Mouse (Mus musculus) splenic B cell, adult 2 months (primary cell): ENCODE results near the gene Map3k9.

Experiments used
- DNase-seq: peaks from one replicate; pipeline ENCODE4 v3.0.0-alpha.2; 2011; ENCODE audit warnings: low read depth, low spot score
- H3K27me3 ChIP-seq: 2 replicates; pipeline ENCODE4 v1.6.1; 2012; ENCODE audit warnings: mild to moderate bottlenecking, low read length, moderate library complexity, mixed read lengths; ENCODE audit not compliant: control insufficient read depth, poor library complexity, insufficient read depth, severe bottlenecking
- H3K36me3 ChIP-seq: 2 replicates; pipeline ENCODE4 v1.6.1; 2012; ENCODE audit warnings: mild to moderate bottlenecking, low read length, moderate library complexity, mixed read lengths; ENCODE audit not compliant: control insufficient read depth, poor library complexity, insufficient read depth, severe bottlenecking

The Map3k9 gene

GRCm38 (mm10) chr12:81769458-81769857 lies 11.5 kb downstream of the Map3k9 start:
- no peaks in the 10 kb centered on the region for H3K27me3 ChIP-seq
- H3K36me3 ChIP-seq = no peaks in the 10 kb centered on the region; the same call in 1 of the 2 replicates
- no peak for DNase-seq

DNA sequence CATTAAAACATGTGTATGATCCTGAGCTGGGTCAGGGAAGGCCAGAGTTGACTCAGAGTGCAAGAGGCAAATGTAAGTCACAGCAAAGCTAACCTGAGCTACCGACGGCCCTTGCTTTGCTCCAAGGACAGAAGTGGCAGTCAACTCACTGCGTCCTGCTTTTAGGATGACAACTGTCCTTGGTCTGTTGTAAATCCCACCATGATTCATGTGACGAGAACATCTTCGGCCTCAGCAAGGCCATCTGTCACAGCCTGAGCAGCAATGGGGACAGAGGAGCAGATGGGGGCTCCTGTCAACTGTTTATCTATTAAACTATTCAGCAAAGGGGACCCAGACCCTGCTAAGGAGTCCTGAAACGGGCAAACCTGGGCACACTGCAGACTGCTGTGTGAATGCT lies 15.6 kb downstream of the Map3k9 start:
- no peaks in the 10 kb centered on the region for H3K36me3 ChIP-seq
- DNase-seq = no peak
- H3K27me3 ChIP-seq = no peaks in the 10 kb centered on the region

DNA sequence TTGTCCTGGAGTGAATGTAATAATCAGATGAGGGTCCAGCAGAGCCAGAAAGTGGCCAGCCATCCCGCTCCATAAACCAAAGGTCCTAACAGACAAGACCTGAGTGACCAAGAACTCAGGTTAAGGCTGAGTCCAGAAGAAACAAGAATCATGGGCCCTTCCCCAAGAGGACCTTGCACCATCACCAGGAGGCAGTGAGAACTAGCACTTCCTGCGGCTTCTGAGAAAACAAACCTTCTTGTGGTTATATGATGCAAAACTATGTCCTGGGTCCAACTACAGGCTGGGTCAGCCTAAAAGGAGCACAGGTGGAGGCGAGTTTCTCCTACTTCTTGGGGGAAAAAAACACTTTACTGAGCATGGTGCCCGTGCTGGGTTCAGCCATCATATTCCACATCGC lies 16.6 kb downstream of the Map3k9 start:
- no peak for DNase-seq

DNA sequence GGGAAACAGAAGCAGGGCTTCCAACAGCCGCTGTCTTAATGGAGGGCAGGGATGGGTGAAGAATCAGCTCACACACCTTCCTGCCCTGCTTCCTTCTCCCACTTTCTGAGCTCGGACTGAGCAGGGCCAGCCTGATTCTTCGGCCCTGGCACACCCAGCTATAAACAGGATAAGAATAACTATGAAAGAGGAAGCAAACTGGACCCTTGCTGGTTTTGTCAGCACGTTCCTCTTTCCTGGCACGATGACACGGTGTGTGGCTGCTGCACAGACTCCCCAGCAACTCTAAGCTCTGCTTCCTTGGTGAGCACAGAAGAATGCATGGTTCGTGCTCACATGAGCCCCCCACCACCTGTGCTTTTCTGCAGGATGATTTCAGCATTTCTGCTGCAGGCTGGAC lies 26.3 kb downstream of the Map3k9 start:
- peak; percentile 72 for DNase-seq

More for the DNA sequence above, 16.6 kb downstream of the Map3k9 start:
- Histone ChIP-seq H3K27me3 (no peaks in the 10 kb centered on the region), H3K36me3 (no peaks in the 10 kb centered on the region)

DNA sequence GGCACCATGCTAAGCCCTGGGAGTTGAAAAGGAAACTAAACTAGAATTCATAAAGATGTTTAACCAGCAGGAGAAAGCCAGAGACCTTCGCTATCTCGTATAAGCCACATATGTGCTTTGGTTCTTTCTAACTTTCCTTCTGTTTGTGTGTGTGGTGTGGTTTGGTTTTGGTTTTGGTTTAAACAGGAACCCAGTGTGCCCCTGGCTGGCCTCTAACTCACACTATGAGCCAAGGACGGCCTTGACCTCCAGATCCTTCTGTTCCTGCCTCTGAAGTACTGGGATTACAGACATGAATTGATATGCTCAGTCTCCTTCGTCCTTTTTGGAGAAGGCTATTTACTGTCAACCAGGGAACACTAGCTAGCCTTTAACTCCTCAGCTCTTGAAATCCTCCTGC lies 29.9 kb downstream of the Map3k9 start:
- Histone ChIP-seq H3K36me3 (no peaks in the 10 kb centered on the region), H3K27me3 (no peaks in the 10 kb centered on the region)
- DNase-seq = peak; percentile 64

More for the DNA sequence above, 26.3 kb downstream of the Map3k9 start:
- Histone ChIP-seq H3K27me3 (no peaks in the 10 kb centered on the region), H3K36me3 (no peaks in the 10 kb centered on the region)

- Histone ChIP-seq H3K36me3 (no peaks in the 10 kb centered on the region), H3K27me3 (no peaks in the 10 kb centered on the region)
- no peak for DNase-seq
These were observed 32.1 kb downstream of the Map3k9 start for GRCm38 (mm10) chr12:81748918-81749317.

DNA sequence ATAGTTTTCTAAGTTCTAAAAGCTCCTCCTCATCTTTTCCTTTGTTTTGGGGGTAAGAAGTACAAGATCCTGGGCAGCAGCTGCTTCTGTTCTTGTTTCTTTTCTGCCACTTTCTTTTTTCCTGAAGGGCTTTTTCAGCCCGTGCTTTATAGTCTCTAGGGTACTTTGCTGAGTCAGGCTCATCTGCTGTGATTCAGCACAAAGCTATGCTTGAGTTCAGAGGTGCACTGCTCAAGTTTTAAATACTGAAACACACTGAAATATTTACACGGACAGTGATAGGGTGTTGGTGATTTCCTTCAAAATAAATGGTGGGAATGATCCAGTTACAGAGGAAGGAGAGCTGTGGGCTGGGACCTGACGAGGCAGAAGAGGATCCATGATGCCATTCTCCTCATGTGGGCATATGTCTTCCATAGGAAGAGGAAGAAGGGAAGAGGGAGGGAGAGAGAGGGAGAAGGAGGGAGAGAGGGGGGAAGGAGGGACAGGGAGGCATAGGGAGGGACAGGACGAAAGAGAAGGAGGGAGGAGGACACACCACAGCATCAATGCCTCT lies 32.9 kb downstream of the Map3k9 start:
- DNase-seq = no peak
- H3K27me3 ChIP-seq = no peaks in the 10 kb centered on the region
- H3K36me3 ChIP-seq = no peaks in the 10 kb centered on the region

DNA sequence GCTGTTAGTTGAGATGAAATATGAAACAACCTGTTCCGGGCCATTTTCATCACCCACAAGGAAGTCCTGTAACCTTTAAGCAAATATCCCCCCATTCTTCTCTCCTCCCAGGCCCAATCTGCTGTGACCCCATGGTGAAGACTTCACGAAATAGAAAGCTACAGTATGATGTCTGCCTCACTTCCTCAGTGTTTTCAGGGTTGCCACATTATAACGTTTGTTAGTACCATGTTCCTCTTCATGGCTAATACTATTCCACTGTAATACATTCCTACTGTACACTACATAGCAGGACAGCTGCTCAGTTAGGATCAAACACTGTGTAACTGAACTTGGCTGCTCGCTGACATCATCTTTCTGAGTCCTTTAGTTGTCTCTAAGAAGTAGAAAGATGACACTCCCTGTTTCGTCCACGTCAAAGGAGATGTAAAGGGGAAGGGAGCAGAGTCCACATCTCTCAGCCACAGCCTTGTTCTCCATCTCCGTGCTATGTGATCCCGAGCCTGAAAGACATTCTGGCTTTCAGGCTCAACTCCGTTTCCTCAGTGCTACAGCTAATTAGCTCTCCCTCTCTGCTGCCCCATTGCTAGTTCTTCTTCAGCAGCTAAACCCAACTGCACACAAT lies 34.5 kb downstream of the Map3k9 start:
- Histone ChIP-seq H3K27me3 (no peaks in the 10 kb centered on the region), H3K36me3 (no peaks in the 10 kb centered on the region; the same call in 1 of the 2 replicates)
- DNase-seq = no peak

DNA sequence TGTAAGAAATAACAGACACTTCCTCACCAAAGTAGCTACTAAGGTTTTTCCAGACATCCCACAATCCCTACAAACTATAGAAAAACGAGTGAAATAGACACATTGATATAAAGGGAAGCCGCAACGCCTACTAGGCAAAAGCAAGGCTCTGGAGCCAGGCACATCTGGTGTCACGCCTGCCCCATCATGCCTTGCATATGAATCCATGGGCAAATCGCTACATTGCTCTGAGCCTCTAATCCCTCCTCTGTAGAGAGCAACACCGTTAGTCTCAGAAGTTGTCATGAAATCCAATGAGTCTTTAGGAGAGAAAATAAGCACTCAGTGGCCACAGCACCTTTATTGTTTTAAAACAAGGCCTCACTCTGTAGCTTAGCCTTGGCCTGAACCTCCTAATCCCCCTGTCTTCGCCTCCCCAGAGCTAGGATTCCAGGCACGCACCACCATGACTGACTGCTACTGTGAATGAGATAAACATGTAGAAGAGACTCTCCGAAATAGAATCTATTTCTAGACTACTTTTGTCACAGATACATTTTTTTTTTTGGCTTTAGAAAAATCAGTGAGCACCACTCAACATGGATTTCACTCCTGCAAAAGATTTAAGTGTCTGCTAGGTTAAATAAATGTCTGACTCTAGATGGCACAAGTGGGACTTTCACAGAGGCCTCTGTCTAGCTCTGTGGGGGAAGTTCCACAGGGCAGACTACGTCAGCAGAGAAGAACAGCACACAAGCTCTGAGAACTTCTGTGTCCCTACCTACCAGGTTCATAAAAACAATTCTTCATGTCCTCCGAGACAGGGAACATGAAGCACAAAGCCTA lies 45.5 kb downstream of the Map3k9 start:
- Histone ChIP-seq H3K36me3 (no peaks in the 10 kb centered on the region; the same call in 1 of the 2 replicates), H3K27me3 (no peaks in the 10 kb centered on the region)
- peak; percentile 59 for DNase-seq

DNA sequence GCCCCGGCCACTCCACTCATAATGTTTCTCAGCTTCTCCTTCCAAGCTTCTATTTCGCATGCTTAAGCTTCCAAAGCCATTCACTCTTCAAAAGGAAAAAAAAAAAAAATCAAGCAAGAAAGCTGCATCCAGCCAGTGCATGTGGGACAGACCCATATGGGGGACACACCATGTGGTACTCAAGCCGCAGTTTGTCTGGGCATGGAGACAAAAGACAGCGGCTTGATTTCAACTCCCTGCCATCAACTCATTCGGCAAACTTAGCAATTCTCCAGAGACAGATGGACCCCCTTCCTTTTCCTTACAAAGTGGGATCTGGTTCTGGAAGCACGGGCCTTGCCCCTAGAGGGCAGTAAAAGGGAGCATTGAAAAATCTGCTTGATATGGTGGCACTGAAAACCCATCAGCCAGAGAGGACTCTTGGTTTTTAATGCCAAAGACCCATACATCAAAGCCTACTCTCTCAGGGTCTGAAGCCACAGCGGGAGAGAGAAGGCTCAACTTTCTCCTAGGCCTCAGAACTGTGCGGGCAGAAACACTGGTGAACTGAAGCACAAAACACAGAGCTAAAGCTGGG lies 54.6 kb downstream of the Map3k9 start:
- no peak for DNase-seq
- Histone ChIP-seq H3K27me3 (no peaks in the 10 kb centered on the region), H3K36me3 (peaks cover 4% of the 10 kb centered on the region)

DNA sequence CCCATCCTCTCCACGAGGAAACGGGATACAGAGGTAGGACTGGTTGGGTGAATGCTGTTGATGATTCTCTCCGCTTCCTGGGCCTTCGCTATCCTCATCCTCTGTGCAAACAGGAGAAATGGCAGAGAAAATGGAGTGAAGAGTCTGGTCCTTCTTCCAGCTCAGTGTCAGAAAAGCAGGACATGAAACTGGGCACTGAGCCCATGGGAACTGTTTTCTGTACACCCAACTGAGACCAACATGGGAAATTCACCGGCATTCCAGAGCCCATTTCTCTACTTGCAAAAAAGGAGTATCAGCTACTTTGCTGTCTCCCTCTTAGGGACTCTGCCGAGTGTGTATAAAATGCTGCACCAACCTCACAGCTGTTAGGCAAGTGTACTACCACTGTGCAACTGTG lies 56.2 kb downstream of the Map3k9 start:
- peaks cover 1% of the 10 kb centered on the region for H3K36me3 ChIP-seq
- DNase-seq = no peak

DNA sequence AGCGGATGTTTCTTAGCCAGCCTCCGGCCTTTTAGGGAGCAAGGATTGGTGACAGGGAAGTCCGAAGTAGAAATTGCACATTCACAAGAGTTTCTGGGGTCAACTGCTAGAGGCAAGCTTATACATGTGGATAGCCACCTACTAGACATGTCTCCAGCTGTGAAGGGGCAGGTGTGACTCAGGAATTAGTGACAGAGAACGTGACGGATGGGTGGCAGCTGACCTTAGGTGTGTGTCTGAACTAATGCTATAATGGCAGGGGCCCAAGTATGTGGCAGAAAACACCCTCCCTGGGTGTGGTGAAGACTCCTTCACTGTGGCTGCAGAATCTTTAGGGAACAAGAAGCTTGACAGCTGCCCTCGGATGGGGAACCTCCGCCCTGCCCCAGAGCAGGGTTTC lies 57.6 kb downstream of the Map3k9 start:
- H3K27me3 ChIP-seq = no peaks in the 10 kb centered on the region
- DNase-seq = no peak
- peaks cover 1% of the 10 kb centered on the region for H3K36me3 ChIP-seq

More for the DNA sequence above, 56.2 kb downstream of the Map3k9 start:
- no peaks in the 10 kb centered on the region for H3K27me3 ChIP-seq

DNA sequence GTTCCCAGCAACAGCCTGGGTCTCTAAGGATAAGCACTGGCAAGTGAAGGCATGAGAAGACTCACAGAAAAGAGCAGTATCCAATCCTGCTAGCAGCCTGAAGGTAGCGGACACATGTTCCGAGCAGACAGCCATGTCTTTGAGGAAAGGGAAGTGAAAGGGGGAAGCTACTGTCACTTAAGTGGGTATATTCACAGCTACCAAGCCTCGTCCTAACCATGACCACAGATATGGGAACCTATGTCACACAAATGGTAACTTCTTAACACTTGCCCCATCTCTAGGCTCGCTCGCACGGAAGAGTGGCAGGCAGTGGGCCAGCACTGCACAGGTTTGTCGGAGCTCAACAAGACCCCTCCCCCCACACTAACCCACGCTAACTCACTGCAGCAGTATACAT lies 61.3 kb downstream of the Map3k9 start:
- peak; percentile 88 for DNase-seq
- Histone ChIP-seq H3K27me3 (no peaks in the 10 kb centered on the region), H3K36me3 (0 out of 2 replicates have a peak, but pooled peaks cover 1% of the 10 kb centered on the region)

GRCm38 (mm10) chr12:81719161-81719560 lies 61.8 kb downstream of the Map3k9 start:
- H3K36me3 ChIP-seq = 0 out of 2 replicates have a peak, but pooled peaks cover 1% of the 10 kb centered on the region
- DNase-seq = peak; percentile 66
- H3K27me3 ChIP-seq = no peaks in the 10 kb centered on the region

- Histone ChIP-seq H3K27me3 (no peaks in the 10 kb centered on the region), H3K36me3 (no peaks in the 10 kb centered on the region)
- DNase-seq = no peak
These were observed 68.4 kb downstream of the Map3k9 start for GRCm38 (mm10) chr12:81712618-81713017.
